Mouse (Mus musculus): ENCODE data around the gene Dab1.

Gene Dab1

DNA sequence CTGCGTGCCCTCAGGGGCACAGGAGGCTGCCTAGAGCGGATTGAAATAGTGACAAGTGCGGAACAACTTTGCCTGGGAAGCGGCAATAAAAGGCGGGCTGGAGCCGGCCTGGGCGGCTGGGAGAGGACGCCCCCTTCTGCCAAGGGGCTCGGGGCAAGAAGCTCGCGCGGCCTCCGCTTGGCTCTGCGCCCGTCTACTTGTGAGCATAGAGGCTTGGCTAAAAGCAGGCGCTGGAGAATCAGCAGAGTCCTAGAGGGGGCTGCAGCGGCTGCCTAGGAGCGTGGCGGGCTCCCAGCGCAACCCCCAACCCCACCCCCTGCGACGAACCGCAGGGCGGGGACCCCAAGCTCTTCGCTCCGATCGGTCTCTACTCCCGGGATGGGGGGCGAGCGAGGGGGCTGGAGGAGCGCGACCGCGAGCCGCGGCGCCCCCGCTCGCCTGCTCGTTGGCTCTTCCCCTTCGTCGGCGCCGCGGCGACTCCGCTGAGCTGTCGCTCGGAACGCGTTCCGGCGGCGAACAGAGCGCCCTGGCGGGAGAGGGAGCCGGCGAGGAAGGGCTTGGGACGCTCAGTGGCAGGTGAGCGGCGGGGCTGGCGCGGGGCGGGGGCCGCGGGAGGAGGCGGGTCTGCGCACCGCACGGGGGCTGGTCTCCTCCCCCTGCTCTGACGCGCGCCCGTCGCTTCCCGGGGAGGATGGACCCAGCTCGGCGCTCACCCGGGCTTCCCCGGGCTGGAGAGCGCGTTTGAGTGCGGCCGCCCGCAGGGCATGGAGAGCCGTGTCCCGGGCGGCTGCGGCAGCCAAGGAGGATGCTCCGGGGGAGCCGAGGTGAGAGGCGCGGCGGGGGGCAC is 748.0 kb downstream of the Dab1 start:
- no peak for DNase-seq (ENCODE audit: extremely low read depth, low read depth, low spot score)

- DNase-seq (ENCODE audit: extremely low read depth, low read depth, low spot score): no peak
Observed at GRCm38 (mm10) chr4:104367741-104368411, 748.7 kb downstream of the Dab1 start.

- no peak for DNase-seq (ENCODE audit: extremely low read depth, low read depth, low spot score)
Observed at GRCm38 (mm10) chr4:104368561-104369021, 749.4 kb downstream of the Dab1 start.

DNA sequence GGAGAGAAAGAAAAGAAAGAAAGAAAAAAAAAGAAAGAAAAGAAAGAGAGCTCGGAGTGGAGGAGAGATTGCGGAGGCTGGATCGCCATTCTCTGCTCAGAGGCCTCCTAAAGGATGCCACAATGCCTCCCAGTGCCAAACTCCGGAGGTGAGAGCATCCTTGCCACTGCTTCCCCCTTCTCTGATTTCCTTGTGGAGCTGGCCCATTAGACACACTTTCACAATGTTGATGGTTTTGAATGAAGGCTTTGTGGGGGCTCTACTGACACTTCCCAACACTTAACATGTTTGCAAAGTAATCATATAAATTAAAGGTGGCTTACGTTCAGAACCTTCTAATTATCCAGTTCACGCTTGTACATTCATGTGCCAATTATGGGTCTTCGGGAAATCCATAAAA is 749.9 kb downstream of the Dab1 start:
- no peak for DNase-seq (ENCODE audit: extremely low read depth, low read depth, low spot score)

DNA sequence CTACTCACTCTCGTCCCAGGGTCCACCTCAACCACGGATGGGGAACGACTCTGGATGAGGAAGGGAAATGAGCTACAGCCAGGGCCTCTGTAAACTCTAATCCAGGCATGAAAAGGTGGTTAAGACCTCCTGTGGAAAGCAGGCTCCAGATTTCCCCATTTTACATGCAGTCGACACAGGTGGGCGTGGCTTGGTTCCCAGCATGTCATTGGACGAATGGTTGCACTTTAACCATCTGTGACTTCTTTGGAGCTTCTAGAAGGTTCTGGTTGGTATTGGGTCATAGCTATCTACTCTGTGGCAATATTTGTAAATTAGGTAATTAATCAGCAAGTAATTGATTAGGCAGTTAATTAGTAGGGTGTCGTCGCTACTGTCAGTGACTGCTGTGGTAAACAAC is 752.0 kb downstream of the Dab1 start:
- DNase-seq (ENCODE audit: extremely low read depth, low read depth, low spot score): no peak

GRCm38 (mm10) chr4:104374191-104374590 is 755.0 kb downstream of the Dab1 start:
- no peak for DNase-seq (ENCODE audit: extremely low read depth, low read depth, low spot score)

DNA sequence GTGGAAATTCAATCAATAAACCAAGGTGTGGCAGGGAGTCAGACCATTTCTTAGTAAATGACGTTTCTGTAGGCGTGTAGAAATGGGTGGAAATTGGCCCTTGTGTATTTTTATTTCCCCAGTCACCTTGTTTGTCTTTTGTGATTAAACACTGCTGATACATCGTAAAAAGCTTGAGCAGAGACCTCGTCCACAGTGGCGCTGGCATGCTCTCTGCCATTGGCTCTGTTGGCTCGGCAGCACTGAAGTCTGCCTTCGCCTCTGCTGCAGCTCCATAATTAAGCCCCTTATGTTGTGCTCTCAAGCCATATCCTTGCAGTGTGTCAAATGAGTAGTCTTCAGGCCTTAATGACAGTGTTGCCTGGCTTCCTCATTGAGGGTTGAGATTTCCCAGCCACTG is 765.5 kb downstream of the Dab1 start:
- no peak for DNase-seq (ENCODE audit: extremely low read depth, low read depth, low spot score)

DNA sequence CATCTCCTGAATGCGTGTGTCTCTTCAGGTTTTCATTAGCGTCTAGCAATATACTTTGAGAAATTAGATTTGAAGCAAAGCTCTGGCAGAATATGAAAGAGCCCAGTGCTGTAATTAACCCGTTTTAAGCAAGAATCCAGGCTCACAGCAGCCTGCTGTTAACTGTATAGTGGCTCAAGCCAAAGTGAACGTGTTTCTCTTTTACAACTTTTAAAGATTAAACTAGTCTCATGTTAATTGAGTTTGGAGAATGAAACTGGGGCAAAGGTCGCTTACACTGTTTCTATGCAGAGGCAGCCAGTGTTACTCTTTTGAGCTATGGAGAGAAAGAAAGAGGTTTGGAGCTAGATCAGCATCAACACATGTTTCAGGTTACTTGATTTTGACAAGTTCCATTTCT is 766.1 kb downstream of the Dab1 start:
- no peak for DNase-seq (ENCODE audit: extremely low read depth, low read depth, low spot score)

DNA sequence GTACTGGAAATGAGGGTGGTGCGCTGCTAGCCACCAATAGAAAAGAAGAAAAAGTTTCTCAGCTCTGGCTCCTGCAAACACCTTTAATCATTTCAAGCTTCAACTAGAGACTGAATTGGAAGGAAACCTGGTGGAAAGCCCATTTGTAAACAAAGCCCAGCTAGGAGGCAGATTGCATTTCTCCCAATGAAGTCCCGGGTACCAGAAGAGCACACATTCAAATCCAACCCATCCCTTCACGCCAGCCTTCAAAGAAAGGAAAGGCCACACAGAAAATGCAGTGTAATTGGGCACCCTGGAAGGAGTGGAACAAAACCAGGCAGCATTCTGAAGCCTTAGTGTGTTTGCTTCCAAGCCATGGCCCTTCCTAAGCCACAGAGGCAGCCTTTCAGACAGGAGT is 776.4 kb downstream of the Dab1 start:
- DNase-seq (ENCODE audit: extremely low read depth, low read depth, low spot score): no peak

DNA sequence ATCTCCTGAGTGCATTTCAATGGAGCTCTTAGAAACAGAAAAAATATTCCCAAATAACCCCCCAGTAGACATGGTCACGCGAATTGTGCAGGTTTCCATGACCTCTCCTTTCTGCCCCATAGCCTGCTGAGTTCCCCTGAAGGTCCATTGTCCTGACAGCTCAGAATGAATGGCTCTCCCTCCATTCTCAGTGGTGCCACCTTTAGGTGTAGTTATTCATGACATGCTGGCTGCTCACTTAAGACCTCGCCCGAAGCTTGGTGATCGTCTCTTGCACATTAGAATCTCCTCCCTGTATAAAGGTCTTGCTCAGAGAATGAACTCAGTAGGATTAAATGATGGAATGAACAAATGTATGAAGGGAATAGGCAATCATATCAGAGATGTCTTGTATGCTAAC is 776.9 kb downstream of the Dab1 start:
- DNase-seq (ENCODE audit: extremely low read depth, low read depth, low spot score): no peak

DNA sequence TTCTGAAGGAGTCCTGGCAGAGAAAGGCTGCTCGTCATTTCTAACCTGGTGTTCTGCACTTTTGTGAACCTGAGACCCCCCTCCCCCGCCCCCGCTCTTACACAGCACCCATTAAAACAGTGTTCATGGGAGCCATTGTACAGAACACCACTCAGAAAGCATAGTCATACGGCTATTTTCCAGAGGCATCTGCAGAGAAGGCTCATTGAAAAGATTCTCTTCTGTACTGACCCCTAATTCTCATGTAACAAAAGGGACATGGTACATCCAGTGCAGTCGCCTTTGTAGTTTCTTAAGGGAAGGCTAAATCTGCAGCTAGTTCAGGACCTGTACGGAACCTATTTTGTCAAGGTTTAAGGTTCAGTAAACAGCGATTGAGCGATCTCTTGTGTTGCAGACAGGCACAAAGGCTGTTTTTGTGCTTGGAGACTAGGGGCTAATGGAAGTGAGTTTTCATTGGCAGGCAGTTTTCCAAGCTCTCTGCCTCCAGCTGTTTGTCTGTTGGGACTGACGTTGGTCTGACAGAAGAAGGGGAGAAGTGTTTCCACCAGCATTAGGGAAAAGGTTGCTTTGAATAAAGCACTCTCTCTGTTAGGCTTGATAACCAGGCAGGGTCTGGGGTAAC is 780.1 kb downstream of the Dab1 start:
- no peak for DNase-seq (ENCODE audit: extremely low read depth, low read depth, low spot score)

DNA sequence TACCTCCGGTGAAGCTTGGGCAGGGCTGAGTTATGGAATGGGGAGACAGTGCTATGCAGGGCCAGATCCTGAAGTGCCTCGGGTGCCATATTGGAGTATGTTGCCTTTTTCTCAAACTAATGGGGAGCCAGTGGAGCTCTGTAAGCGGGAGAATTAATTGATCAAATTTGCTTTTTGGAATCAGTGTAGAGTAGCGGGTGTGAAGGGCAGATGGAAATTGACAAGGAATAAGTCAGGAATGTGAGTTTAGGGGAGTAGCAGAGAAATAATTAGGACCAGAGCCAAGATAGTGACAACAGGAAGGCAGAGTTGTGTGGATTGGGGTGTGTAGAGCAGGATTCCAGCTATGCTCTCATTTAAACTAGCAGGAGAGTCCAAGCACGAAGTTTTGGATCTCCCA is 784.9 kb downstream of the Dab1 start:
- DNase-seq (ENCODE audit: extremely low read depth, low read depth, low spot score): no peak

DNA sequence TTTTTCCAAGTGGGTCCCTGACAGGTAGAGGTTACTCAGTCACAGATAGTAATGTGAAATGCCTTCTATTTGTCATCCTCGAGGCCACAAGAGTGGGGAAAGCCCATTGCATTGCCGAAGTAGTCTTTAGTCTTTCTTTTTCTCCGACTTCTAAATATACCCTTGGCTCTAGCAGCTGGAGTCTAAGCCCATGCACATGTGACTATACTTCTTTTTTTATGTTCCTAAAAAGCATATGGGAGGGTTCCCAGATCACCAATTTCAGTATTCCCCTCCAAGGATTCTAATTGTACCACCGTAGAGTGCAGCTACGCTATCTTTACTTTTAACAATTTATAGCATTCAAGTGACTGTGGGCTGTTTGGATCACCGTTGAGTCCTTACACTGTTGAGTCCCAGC is 791.8 kb downstream of the Dab1 start:
- no peak for DNase-seq (ENCODE audit: extremely low read depth, low read depth, low spot score)

DNA sequence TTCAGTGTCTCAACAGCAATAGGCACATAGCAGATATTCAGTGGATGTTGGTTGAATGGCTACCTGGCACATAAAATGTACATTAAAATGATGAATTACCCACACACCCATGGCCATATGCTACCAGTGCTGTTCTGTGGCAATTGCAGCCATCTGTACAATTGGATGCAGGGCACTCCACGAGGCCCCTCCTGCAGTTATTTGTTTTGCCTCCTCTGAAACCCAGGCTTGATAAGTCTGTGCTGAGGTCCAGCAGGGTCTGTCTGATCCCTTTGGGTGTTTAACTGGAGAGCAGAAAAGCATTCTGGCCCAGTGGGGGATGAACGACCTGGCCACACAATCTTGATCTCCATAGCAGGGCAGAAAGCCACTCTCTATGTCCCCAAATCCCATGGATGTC is 796.3 kb downstream of the Dab1 start:
- no peak for DNase-seq (ENCODE audit: extremely low read depth, low read depth, low spot score)

DNA sequence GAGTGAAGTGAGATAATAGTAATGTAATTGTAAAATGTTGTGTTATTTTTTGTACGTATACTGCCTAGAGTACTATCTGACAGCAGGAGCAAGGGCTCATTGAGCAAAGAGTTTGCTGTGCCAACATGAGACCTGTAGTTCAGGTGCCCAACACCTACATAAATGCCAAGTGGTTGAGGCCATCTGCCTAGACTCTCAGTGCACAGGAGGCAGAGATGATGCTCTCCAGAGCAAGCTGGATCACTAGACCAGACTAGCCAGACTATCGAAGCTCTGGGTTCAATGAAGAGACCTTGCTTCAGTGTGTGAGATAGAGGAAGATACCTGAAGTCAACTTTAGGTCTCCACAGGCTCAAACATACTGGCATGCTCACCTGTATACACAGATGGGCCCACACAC is 799.2 kb downstream of the Dab1 start:
- no peak for DNase-seq (ENCODE audit: extremely low read depth, low read depth, low spot score)

GRCm38 (mm10) chr4:104420983-104421680 is 802.0 kb downstream of the Dab1 start:
- no peak for DNase-seq (ENCODE audit: extremely low read depth, low read depth, low spot score)

GRCm38 (mm10) chr4:104429127-104429526 is 810.0 kb downstream of the Dab1 start:
- no peak for DNase-seq (ENCODE audit: extremely low read depth, low read depth, low spot score)

- no peak for DNase-seq (ENCODE audit: extremely low read depth, low read depth, low spot score)
Observed at GRCm38 (mm10) chr4:104431231-104431855, 812.2 kb downstream of the Dab1 start.

- no peak for DNase-seq (ENCODE audit: extremely low read depth, low read depth, low spot score)
Observed at GRCm38 (mm10) chr4:104432150-104432549, 813.0 kb downstream of the Dab1 start.

GRCm38 (mm10) chr4:104435736-104436135 is 816.6 kb downstream of the Dab1 start:
- DNase-seq (ENCODE audit: extremely low read depth, low read depth, low spot score): no peak

DNA sequence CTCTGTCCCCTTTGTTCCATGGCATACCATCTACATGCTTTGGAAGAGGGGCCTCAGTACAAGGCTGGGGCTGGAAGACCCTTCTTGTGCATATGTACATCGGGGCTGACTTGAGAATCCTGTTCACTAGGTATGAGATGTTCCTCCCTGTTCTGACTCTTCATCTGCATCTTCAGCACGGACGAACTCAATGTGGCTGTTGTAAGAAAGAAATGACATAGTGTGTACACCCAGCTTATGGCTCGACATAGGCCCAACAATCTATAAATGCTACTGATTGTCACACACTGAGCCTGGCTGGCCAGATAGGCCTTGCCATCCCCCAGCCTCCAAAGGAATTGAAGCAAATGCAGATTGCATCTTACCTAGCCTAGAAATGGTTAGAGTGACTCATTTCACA is 817.3 kb downstream of the Dab1 start:
- DNase-seq (ENCODE audit: extremely low read depth, low read depth, low spot score): no peak

All from fat pad, adult 2 months (tissue).